Mouse (Mus musculus) neural tube, embryonic 11.5 days (tissue): ENCODE measurements at regions not wholly inside any gene's neighbourhood (a gene's known extent, or its start where the extent isn't known, plus 50 kb on each side); places are given as distances from the start of the nearest gene placed in this dataset.

Source experiments
- ATAC-seq: fragments of 200-750 bp; cut with Nextera tagmentation; 2 replicates; pipeline ENCODE4 v1.8.0; 2017; ENCODE audit warnings: moderate number of reproducible peaks, mild to moderate bottlenecking, moderate TSS enrichment, moderate library complexity; ENCODE audit not compliant: insufficient read depth, low FRiP score, low TSS enrichment
- DNase-seq: peaks from one replicate; pipeline ENCODE4 v3.0.0-alpha.2; 2015; ENCODE audit warnings: low spot score
- H3K27ac ChIP-seq: fragments of 300-500 bp; sonication (generic); 2 replicates; pipeline ENCODE4 v1.5.1; 2014; ENCODE audit warnings: low read depth, mild to moderate bottlenecking, low read length
- H3K27me3 ChIP-seq: fragments of 300-500 bp; sonication (generic); 2 replicates; pipeline ENCODE4 v1.6.1; 2014; ENCODE audit warnings: mild to moderate bottlenecking, low read length, mixed read lengths; ENCODE audit not compliant: control insufficient read depth, insufficient read depth
- H3K36me3 ChIP-seq: fragments of 300-500 bp; sonication (generic); 2 replicates; pipeline ENCODE4 v1.6.1; 2014; ENCODE audit warnings: mild to moderate bottlenecking, low read length, moderate library complexity, mixed read lengths; ENCODE audit not compliant: control insufficient read depth, insufficient read depth
- H3K4me1 ChIP-seq: fragments of 300-500 bp; sonication (generic); 2 replicates; pipeline ENCODE4 v1.6.1; 2014; ENCODE audit warnings: low read length, mixed read lengths; ENCODE audit not compliant: control insufficient read depth, insufficient read depth
- H3K4me2 ChIP-seq: fragments of 300-500 bp; sonication (generic); 2 replicates; pipeline ENCODE4 v1.6.1; 2014; ENCODE audit warnings: low read depth, mild to moderate bottlenecking, moderate library complexity
- H3K4me3 ChIP-seq: fragments of 300-500 bp; sonication (generic); 2 replicates; pipeline ENCODE4 v1.5.1; 2014; ENCODE audit warnings: low read depth, low read length
- H3K9ac ChIP-seq: fragments of 300-500 bp; sonication (generic); 2 replicates; pipeline ENCODE4 v1.6.1; 2014; ENCODE audit warnings: mild to moderate bottlenecking, low read length
- H3K9me3 ChIP-seq: fragments of 300-500 bp; sonication (generic); 2 replicates; pipeline ENCODE4 v1.6.1; 2016; ENCODE audit warnings: low read length; ENCODE audit not compliant: control insufficient read depth
- WGBS: fragments of 180-500 bp; shearing (Covaris S2); extraction: QIAGEN DNeasy Blood & Tissue Kit; methylation state at CpG from one replicate; pipeline ENCODE4 v1.1.7; 2014; 5-methylcytosine and 5-hydroxymethylcytosine counted together

GRCm38 (mm10) chr2:9754153-9754552 is 126.9 kb upstream of the 4930412O13Rik start:
- DNase-seq (no peak), ATAC-seq (no peak)
- Histone ChIP-seq H3K4me3 (no peak overlapping the region), H3K27ac (no peak overlapping the region), H3K9me3 (no peaks in the 10 kb centered on the region), H3K4me1 (no peaks in the 10 kb centered on the region), H3K4me2 (no peak overlapping the region), H3K36me3 (no peaks in the 10 kb centered on the region), H3K9ac (no peak overlapping the region), H3K27me3 (no peaks in the 10 kb centered on the region)
- 29% methylated on average over 6 of the region's 6 CpGs for WGBS

GRCm38 (mm10) chr2:9757770-9758420 is 123.2 kb upstream of the 4930412O13Rik start:
- DNase-seq = no peak
- Histone ChIP-seq H3K9ac (no peak overlapping the region), H3K27me3 (no peaks in the 10 kb centered on the region), H3K4me3 (no peak overlapping the region), H3K9me3 (no peaks in the 10 kb centered on the region), H3K27ac (no peak overlapping the region), H3K36me3 (no peaks in the 10 kb centered on the region), H3K4me2 (no peak overlapping the region), H3K4me1 (no peaks in the 10 kb centered on the region)
- ATAC-seq = no peak
- 83% methylated on average over 5 of the region's 5 CpGs for WGBS

GRCm38 (mm10) chr2:9758983-9759382 is 122.1 kb upstream of the 4930412O13Rik start:
- H3K4me2 ChIP-seq = no peak overlapping the region
- ATAC-seq (no peak), DNase-seq (no peak)
- H3K27me3 ChIP-seq = no peaks in the 10 kb centered on the region
- WGBS = 88% methylated on average over 7 of the region's 7 CpGs
- no peaks in the 10 kb centered on the region for H3K9me3 ChIP-seq
- no peaks in the 10 kb centered on the region for H3K36me3 ChIP-seq
- no peaks in the 10 kb centered on the region for H3K4me1 ChIP-seq
- H3K4me3 ChIP-seq = no peak overlapping the region
- H3K27ac ChIP-seq = no peak overlapping the region
- no peak overlapping the region for H3K9ac ChIP-seq

- no peak overlapping the region for H3K27ac ChIP-seq
- no peak overlapping the region for H3K4me3 ChIP-seq
- no peak overlapping the region for H3K9ac ChIP-seq
- no peaks in the 10 kb centered on the region for H3K9me3 ChIP-seq
- H3K27me3 ChIP-seq = no peaks in the 10 kb centered on the region
- WGBS = 82% methylated on average over 7 of the region's 7 CpGs
- H3K4me2 ChIP-seq = no peak overlapping the region
- ATAC-seq (no peak), DNase-seq (no peak)
- H3K36me3 ChIP-seq = no peaks in the 10 kb centered on the region
- H3K4me1 ChIP-seq = no peaks in the 10 kb centered on the region
These were observed 121.5 kb upstream of the 4930412O13Rik start for GRCm38 (mm10) chr2:9759389-9760104.

GRCm38 (mm10) chr2:9780159-9780558 is 100.9 kb upstream of the 4930412O13Rik start:
- H3K36me3 ChIP-seq = no peaks in the 10 kb centered on the region
- no peaks in the 10 kb centered on the region for H3K27me3 ChIP-seq
- ATAC-seq = no peak
- no peak overlapping the region for H3K4me3 ChIP-seq
- H3K27ac ChIP-seq = no peak overlapping the region
- no peak overlapping the region for H3K9ac ChIP-seq
- H3K9me3 ChIP-seq = no peaks in the 10 kb centered on the region
- H3K4me2 ChIP-seq = no peak overlapping the region
- WGBS = 85% methylated on average over 2 of the region's 2 CpGs
- no peak for DNase-seq
- no peaks in the 10 kb centered on the region for H3K4me1 ChIP-seq

GRCm38 (mm10) chr2:9782698-9783097 is 98.4 kb upstream of the 4930412O13Rik start:
- DNase-seq (no peak), ATAC-seq (no peak)
- no peak overlapping the region for H3K27ac ChIP-seq
- no peak overlapping the region for H3K4me2 ChIP-seq
- H3K9ac ChIP-seq = no peak overlapping the region
- no peaks in the 10 kb centered on the region for H3K9me3 ChIP-seq
- no peak overlapping the region for H3K4me3 ChIP-seq
- no peaks in the 10 kb centered on the region for H3K27me3 ChIP-seq
- H3K4me1 ChIP-seq = no peaks in the 10 kb centered on the region
- WGBS = 80% methylated on average over 3 of the region's 3 CpGs
- no peaks in the 10 kb centered on the region for H3K36me3 ChIP-seq

- Histone ChIP-seq H3K9ac (no peak overlapping the region), H3K27me3 (no peaks in the 10 kb centered on the region), H3K36me3 (no peaks in the 10 kb centered on the region), H3K4me2 (no peak overlapping the region), H3K4me1 (no peaks in the 10 kb centered on the region), H3K4me3 (no peak overlapping the region), H3K9me3 (no peaks in the 10 kb centered on the region), H3K27ac (no peak overlapping the region)
- DNase-seq = no peak
- 93% methylated on average over 1 of the region's 1 CpGs for WGBS
- no peak for ATAC-seq
These were observed 89.1 kb upstream of the 4930412O13Rik start for GRCm38 (mm10) chr2:9791970-9792369.

GRCm38 (mm10) chr2:9792381-9792780 is 88.7 kb upstream of the 4930412O13Rik start:
- Histone ChIP-seq H3K27ac (no peak overlapping the region), H3K27me3 (no peaks in the 10 kb centered on the region), H3K4me2 (no peak overlapping the region), H3K9ac (no peak overlapping the region), H3K9me3 (no peaks in the 10 kb centered on the region), H3K4me1 (no peaks in the 10 kb centered on the region), H3K36me3 (no peaks in the 10 kb centered on the region), H3K4me3 (no peak overlapping the region)
- WGBS = 92% methylated on average over 1 of the region's 1 CpGs
- no peak for ATAC-seq
- no peak for DNase-seq

GRCm38 (mm10) chr2:9795401-9795800 is 85.7 kb upstream of the 4930412O13Rik start:
- H3K4me3 ChIP-seq = no peak overlapping the region
- no peak overlapping the region for H3K27ac ChIP-seq
- no peaks in the 10 kb centered on the region for H3K4me1 ChIP-seq
- H3K4me2 ChIP-seq = no peak overlapping the region
- H3K9me3 ChIP-seq = no peaks in the 10 kb centered on the region
- WGBS = 78% methylated on average over 4 of the region's 4 CpGs
- ATAC-seq (no peak), DNase-seq (no peak)
- no peaks in the 10 kb centered on the region for H3K36me3 ChIP-seq
- H3K9ac ChIP-seq = no peak overlapping the region
- H3K27me3 ChIP-seq = no peaks in the 10 kb centered on the region
